10 mouse cellular contexts compared by ENCODE assay signal in genomic region chr5:108758396-108758795, GRCm38 (mm10). TPM values are rescaled to one million over a fixed set of nuclear protein-coding genes. Genes with fewer than 3 reads are reported as not detected.
A peak's percentile ranks its signal among the peaks of the same experiment; 100 is the strongest.
DNase-seq lines count a peak whose midpoint lies in the region; ATAC-seq lines count a peak whose summit lies in the region.
"Had no signal": no experiment of that assay in that cellular context is flagged by ENCODE, and none has a peak within 500 bp of the region (broad histone marks: within the 10 kb centered on the region; RNA-seq: fewer than 3 reads in every experiment).

No protein-coding gene starts in this region.

- DNase-seq in cerebellum, adult 8-10 months: peak; percentile 3
- DNase-seq in urinary bladder, postnatal 14 days (ENCODE audit: low spot score): peak; percentile 17
- DNase-seq in urinary bladder, adult 2 months (ENCODE audit: low spot score): no peak
- peak; percentile 4 to 20 for DNase-seq in frontal cortex, postnatal 25 days (ENCODE audit: low spot score in 2 of 2)
- DNase-seq in layer of hippocampus, postnatal 36 days: peak; percentile 7
- peak; percentile 22 for DNase-seq in retina, embryonic 14.5 days (ENCODE audit: low spot score)
- DNase-seq in thymus, postnatal 0 days (ENCODE audit: low spot score): no peak

- ATAC-seq in cerebellum, adult (ENCODE audit: insufficient number of reproducible peaks, low FRiP score, low TSS enrichment): no peak

RNA-seq across cellular contexts. Expression of gene Rnf212, which starts 16.4 kb away (rescaled TPM):
- 3.2 and 3.8 TPM in 2 replicates for polyA plus RNA-seq in urinary bladder, adult 2 months (2012; rRNA removed)
- not detected for total RNA-seq in layer of hippocampus, postnatal 36 days (2021)
- polyA plus RNA-seq in thymus, postnatal 0 days (2015; fragmentation: Nextera tagmentation; extraction: Ambion mirVana): not detected in 2 replicates
- polyA plus RNA-seq: heart, embryonic 14.5 days; neural tube, embryonic 13.5 days had no signal

RNA-seq across cellular contexts. Expression of gene Tmed11, which starts 36.8 kb away (rescaled TPM):
- not detected in 2 replicates for polyA plus RNA-seq in urinary bladder, adult 2 months (2012; rRNA removed)
- total RNA-seq in layer of hippocampus, postnatal 36 days (2021): not detected
- polyA plus RNA-seq in thymus, postnatal 0 days (2015; fragmentation: Nextera tagmentation; extraction: Ambion mirVana): not detected in 2 replicates
- polyA plus RNA-seq: heart, embryonic 14.5 days; neural tube, embryonic 13.5 days had no signal

RNA-seq across cellular contexts. Expression of gene Vmn2r8, which starts 50.3 kb away (rescaled TPM):
- not detected in 2 replicates for polyA plus RNA-seq in urinary bladder, adult 2 months (2012; rRNA removed)
- not detected for total RNA-seq in layer of hippocampus, postnatal 36 days (2021)
- not detected in 2 replicates for polyA plus RNA-seq in thymus, postnatal 0 days (2015; fragmentation: Nextera tagmentation; extraction: Ambion mirVana)
- polyA plus RNA-seq: heart, embryonic 14.5 days; neural tube, embryonic 13.5 days had no signal

Comparison
In these comparisons a context has a peak if more than half of its experiments do, and no peak if none do; other contexts are left out.
1. DNase-seq: peak in cerebellum, adult 8-10 months (single experiment), urinary bladder, postnatal 14 days (single experiment), frontal cortex, postnatal 25 days (2 of 2), layer of hippocampus, postnatal 36 days (2 of 2) and retina, embryonic 14.5 days (single experiment); none in urinary bladder, adult 2 months (single experiment) and thymus, postnatal 0 days (single experiment).